Mouse (Mus musculus) olfactory bulb, adult 2 months (tissue): ENCODE results near the gene Pdgfd. TPM values are rescaled to one million over a fixed set of nuclear protein-coding genes. Genes with fewer than 3 reads are reported as not detected.

Source experiments
- H3K27ac ChIP-seq: fragments of 200-500 bp; 2 replicates; pipeline ENCODE4 v1.5.1; 2012; ENCODE audit warnings: low read depth, low read length; ENCODE audit not compliant: insufficient read depth
- H3K4me1 ChIP-seq: fragments of 200-500 bp; 2 replicates; pipeline ENCODE4 v1.6.1; 2012; ENCODE audit warnings: low read length; ENCODE audit not compliant: control insufficient read depth, insufficient read depth
- H3K4me3 ChIP-seq: fragments of 200-500 bp; 2 replicates; pipeline ENCODE4 v1.5.1; 2012; ENCODE audit warnings: mild to moderate bottlenecking, low read depth, low read length, moderate library complexity; ENCODE audit not compliant: insufficient read depth
- CTCF ChIP-seq: fragments of 200-500 bp; IDR thresholded peaks from 2 replicates; pipeline ENCODE4 v1.5.1; 2012; ENCODE audit warnings: low read depth, mild to moderate bottlenecking, low read length, moderate library complexity; ENCODE audit not compliant: insufficient read depth
- POLR2A ChIP-seq: fragments of 200-500 bp; IDR thresholded peaks from 2 replicates; pipeline ENCODE4 v1.6.1; 2012; ENCODE audit warnings: mild to moderate bottlenecking, low read depth, low read length, moderate library complexity; ENCODE audit not compliant: insufficient read depth
- WGBS: fragments of 180-500 bp; shearing (Covaris S2); methylation state at CpG from one replicate; pipeline ENCODE4 v1.1.7; 2018; 5-methylcytosine and 5-hydroxymethylcytosine counted together
- polyA plus RNA-seq: library from polyadenylated mRNA; stranded (reverse); fragments of >200 nt; gene quantifications from 2 replicates; pipeline ENCODE4 v1.2.4, GENCODE M21; 2012; ENCODE audit warnings: low replicate concordance; ENCODE audit not compliant: missing spikeins, insufficient read depth, insufficient read length

Pdgfd gene
- polyA plus RNA-seq, 1 experiment, result not detected

- whole genome bisulfite sequencing, result 91% methylated on average over 10 of the region's 10 CpGs
- TF ChIP-seq POLR2A (no peak), CTCF (no peak)
- Histone ChIP-seq H3K27ac (no peak overlapping the region), H3K4me1 (no peaks in the 10 kb centered on the region), H3K4me3 (no peak overlapping the region)
Observed at GRCm38 (mm10) chr9:6342854-6343253, 174.5 kb downstream of the Pdgfd start.

GRCm38 (mm10) chr9:6344514-6344913, 176.1 kb downstream of the Pdgfd start:
- Histone ChIP-seq H3K27ac (no peak overlapping the region; the same call in 1 of the 2 replicates), H3K4me1 (no peaks in the 10 kb centered on the region), H3K4me3 (no peak overlapping the region)
- TF ChIP-seq POLR2A, result no peak
- no peak for TF ChIP-seq CTCF
- WGBS, result 38% methylated on average over 2 of the region's 2 CpGs

DNA sequence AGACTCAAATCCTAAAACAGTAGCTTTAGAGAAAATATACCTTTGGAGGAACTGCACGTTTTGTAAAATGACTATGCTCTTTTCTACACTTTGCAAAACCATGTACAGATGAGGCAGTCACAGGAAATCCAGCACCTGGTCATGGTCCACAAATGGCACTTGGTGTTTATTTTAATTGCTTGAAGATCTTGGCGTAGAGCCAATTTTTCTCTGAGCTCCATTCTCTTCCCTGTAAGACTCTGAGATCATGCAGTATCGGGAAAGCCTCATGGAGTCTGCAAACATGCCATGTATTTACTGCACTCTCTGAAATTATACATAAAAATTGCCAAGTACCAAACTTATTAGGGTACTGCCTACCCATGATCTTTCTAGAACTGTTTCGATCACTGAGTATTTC, 176.5 kb downstream of the Pdgfd start:
- H3K27ac ChIP-seq, result no peak overlapping the region
- no peak for TF ChIP-seq POLR2A
- TF ChIP-seq CTCF, result no peak
- no peaks in the 10 kb centered on the region for H3K4me1 ChIP-seq
- 23% methylated on average over 4 of the region's 4 CpGs for WGBS
- no peak overlapping the region for H3K4me3 ChIP-seq

- no peak overlapping the region for H3K27ac ChIP-seq
- TF ChIP-seq POLR2A (no peak), CTCF (no peak)
- no peak overlapping the region for H3K4me3 ChIP-seq
- 90% methylated on average over 1 of the region's 1 CpGs for WGBS
- H3K4me1 ChIP-seq, result no peaks in the 10 kb centered on the region
Observed at GRCm38 (mm10) chr9:6345366-6345765, 177.0 kb downstream of the Pdgfd start.

GRCm38 (mm10) chr9:6353257-6353960, 185.0 kb downstream of the Pdgfd start:
- Histone ChIP-seq H3K4me1 (no peaks in the 10 kb centered on the region), H3K4me3 (no peak overlapping the region), H3K27ac (no peak overlapping the region)
- WGBS, result 69% methylated on average over 1 of the region's 1 CpGs
- no peak for TF ChIP-seq POLR2A
- no peak for TF ChIP-seq CTCF

GRCm38 (mm10) chr9:6360795-6361194, 192.4 kb downstream of the Pdgfd start:
- no peaks in the 10 kb centered on the region for H3K4me1 ChIP-seq
- 88% methylated on average over 2 of the region's 2 CpGs for WGBS
- TF ChIP-seq CTCF (no peak), POLR2A (no peak)
- no peak overlapping the region for H3K4me3 ChIP-seq
- H3K27ac ChIP-seq, result no peak overlapping the region

- TF ChIP-seq POLR2A, result no peak
- no peak for TF ChIP-seq CTCF
- 87% methylated on average over 1 of the region's 1 CpGs for WGBS
- H3K4me1 ChIP-seq, result no peaks in the 10 kb centered on the region
- no peak overlapping the region for H3K27ac ChIP-seq
- no peak overlapping the region for H3K4me3 ChIP-seq
Observed at GRCm38 (mm10) chr9:6366550-6366949, 198.2 kb downstream of the Pdgfd start.

DNA sequence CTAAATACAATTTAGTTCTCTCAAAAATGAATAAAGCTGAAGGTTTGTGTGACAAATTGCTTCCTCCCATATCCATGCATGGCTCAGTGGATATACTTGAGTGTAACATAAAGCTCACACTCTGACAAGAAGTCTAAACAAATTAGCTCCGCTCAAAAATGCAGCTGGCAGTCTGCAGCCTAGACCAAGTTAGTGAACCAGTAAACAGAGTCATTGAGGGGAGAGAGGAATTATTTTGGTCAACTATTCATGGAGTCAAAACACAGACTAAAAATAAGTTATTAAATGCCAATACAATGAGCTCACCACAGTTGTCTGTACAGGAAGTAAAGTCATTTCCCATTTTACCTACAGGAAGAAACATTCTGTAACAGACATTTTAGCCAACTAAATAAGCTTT, 233.4 kb downstream of the Pdgfd start:
- no peak overlapping the region for H3K27ac ChIP-seq
- no peak overlapping the region for H3K4me3 ChIP-seq
- no peak for TF ChIP-seq POLR2A
- TF ChIP-seq CTCF, result no peak
- no peaks in the 10 kb centered on the region for H3K4me1 ChIP-seq
- 20% methylated on average over 1 of the region's 1 CpGs for WGBS

GRCm38 (mm10) chr9:6406535-6406934, 238.2 kb downstream of the Pdgfd start:
- 82% methylated on average over 3 of the region's 3 CpGs for WGBS
- TF ChIP-seq POLR2A, result no peak
- no peak for TF ChIP-seq CTCF

More at GRCm38 (mm10) chr9:6406535-6406934, 238.2 kb downstream of the Pdgfd start:
- Histone ChIP-seq H3K4me3 (no peak overlapping the region), H3K27ac (no peak overlapping the region), H3K4me1 (no peaks in the 10 kb centered on the region)
